Mouse (Mus musculus): Measurements from ENCODE around the gene Adamts17. TPM values are rescaled to one million over a fixed set of nuclear protein-coding genes. Genes with fewer than 3 reads are reported as not detected.

Adamts17 gene
- polyA plus RNA-seq, 1 experiment, result 2.3 TPM

- no peak overlapping the region for H3K4me3 ChIP-seq (replicated peaks; ENCODE audit: control insufficient read depth, low read depth, low read length)
- no peak for TF ChIP-seq POLR2A (IDR thresholded peaks at IDR 0.05; ENCODE audit: borderline replicate concordance, control insufficient read depth, low read depth, low read length)
- TF ChIP-seq CTCF (IDR thresholded peaks at IDR 0.05; ENCODE audit: control insufficient read depth, insufficient read depth, low read length), result no peak
- 64% methylated on average over 2 of the region's 2 CpGs for WGBS
- no peaks in the 10 kb centered on the region; the same call in 1 of the 2 replicates for H3K4me1 ChIP-seq (ENCODE audit: control insufficient read depth, insufficient read depth, low read length)
- no peak overlapping the region for H3K27ac ChIP-seq (ENCODE audit: control insufficient read depth, insufficient read depth, low read depth, low read length, poor library complexity)
These were observed 130.7 kb downstream of the Adamts17 start for GRCm38 (mm10) chr7:66970235-66970634.

- Histone ChIP-seq H3K4me1 (ENCODE audit: control insufficient read depth, insufficient read depth, low read length) (no peaks in the 10 kb centered on the region; the same call in 1 of the 2 replicates), H3K27ac (ENCODE audit: control insufficient read depth, insufficient read depth, low read depth, low read length, poor library complexity) (no peak overlapping the region), H3K4me3 (replicated peaks; ENCODE audit: control insufficient read depth, low read depth, low read length) (no peak overlapping the region)
- WGBS, result 66% methylated on average over 2 of the region's 2 CpGs
- no peak for TF ChIP-seq CTCF (IDR thresholded peaks at IDR 0.05; ENCODE audit: control insufficient read depth, insufficient read depth, low read length)
These were observed 131.4 kb downstream of the Adamts17 start for GRCm38 (mm10) chr7:66970974-66971373.

DNA sequence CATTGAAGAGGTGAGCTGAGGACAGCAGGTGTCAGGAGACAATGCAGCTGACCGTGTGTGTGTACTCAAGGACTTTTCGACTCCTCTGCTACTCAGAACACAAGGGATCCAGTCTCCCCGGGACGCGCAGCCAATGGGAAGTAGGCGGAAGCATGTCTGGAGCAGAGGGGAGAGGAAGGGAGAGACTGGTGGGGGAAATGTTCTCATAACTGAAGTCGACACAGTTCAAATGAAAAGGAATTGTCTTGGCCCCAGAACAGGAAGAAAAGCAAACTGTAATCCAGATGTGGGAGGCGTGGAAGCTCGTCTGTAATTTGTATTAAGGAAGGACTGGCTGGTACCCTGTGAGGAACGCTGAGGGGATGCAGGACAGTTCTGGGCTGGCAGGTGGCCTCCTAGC is 135.3 kb downstream of the Adamts17 start:
- H3K27ac ChIP-seq (ENCODE audit: control insufficient read depth, insufficient read depth, low read depth, low read length, poor library complexity), result no peak overlapping the region
- WGBS, result 63% methylated on average over 10 of the region's 10 CpGs
- TF ChIP-seq CTCF (IDR thresholded peaks at IDR 0.05; ENCODE audit: control insufficient read depth, insufficient read depth, low read length), result no peak
- no peak for TF ChIP-seq POLR2A (IDR thresholded peaks at IDR 0.05; ENCODE audit: borderline replicate concordance, control insufficient read depth, low read depth, low read length)
- no peaks in the 10 kb centered on the region for H3K4me1 ChIP-seq (ENCODE audit: control insufficient read depth, insufficient read depth, low read length)
- H3K4me3 ChIP-seq (replicated peaks; ENCODE audit: control insufficient read depth, low read depth, low read length), result no peak overlapping the region

GRCm38 (mm10) chr7:66976371-66976770 is 136.8 kb downstream of the Adamts17 start:
- no peak overlapping the region for H3K4me3 ChIP-seq (replicated peaks; ENCODE audit: control insufficient read depth, low read depth, low read length)
- no peaks in the 10 kb centered on the region for H3K4me1 ChIP-seq (ENCODE audit: control insufficient read depth, insufficient read depth, low read length)
- 91% methylated on average over 9 of the region's 9 CpGs for WGBS
- no peak overlapping the region for H3K27ac ChIP-seq (ENCODE audit: control insufficient read depth, insufficient read depth, low read depth, low read length, poor library complexity)
- TF ChIP-seq POLR2A (IDR thresholded peaks at IDR 0.05; ENCODE audit: borderline replicate concordance, control insufficient read depth, low read depth, low read length), result no peak
- TF ChIP-seq CTCF (IDR thresholded peaks at IDR 0.05; ENCODE audit: control insufficient read depth, insufficient read depth, low read length), result no peak

- WGBS, result 80% methylated on average over 6 of the region's 6 CpGs
- H3K27ac ChIP-seq (ENCODE audit: control insufficient read depth, insufficient read depth, low read depth, low read length, poor library complexity), result no peak overlapping the region
- no peak overlapping the region for H3K4me3 ChIP-seq (replicated peaks; ENCODE audit: control insufficient read depth, low read depth, low read length)
- TF ChIP-seq POLR2A (IDR thresholded peaks at IDR 0.05; ENCODE audit: borderline replicate concordance, control insufficient read depth, low read depth, low read length) (no peak), CTCF (IDR thresholded peaks at IDR 0.05; ENCODE audit: control insufficient read depth, insufficient read depth, low read length) (no peak)
- no peaks in the 10 kb centered on the region for H3K4me1 ChIP-seq (ENCODE audit: control insufficient read depth, insufficient read depth, low read length)
These were observed 142.1 kb downstream of the Adamts17 start for GRCm38 (mm10) chr7:66981591-66981990.

GRCm38 (mm10) chr7:66982084-66982483 is 142.5 kb downstream of the Adamts17 start:
- H3K4me3 ChIP-seq (replicated peaks; ENCODE audit: control insufficient read depth, low read depth, low read length), result no peak overlapping the region
- no peaks in the 10 kb centered on the region for H3K4me1 ChIP-seq (ENCODE audit: control insufficient read depth, insufficient read depth, low read length)
- H3K27ac ChIP-seq (ENCODE audit: control insufficient read depth, insufficient read depth, low read depth, low read length, poor library complexity), result no peak overlapping the region
- TF ChIP-seq CTCF (IDR thresholded peaks at IDR 0.05; ENCODE audit: control insufficient read depth, insufficient read depth, low read length), result no peak
- no peak for TF ChIP-seq POLR2A (IDR thresholded peaks at IDR 0.05; ENCODE audit: borderline replicate concordance, control insufficient read depth, low read depth, low read length)
- WGBS, result 16% methylated on average over 5 of the region's 5 CpGs

DNA sequence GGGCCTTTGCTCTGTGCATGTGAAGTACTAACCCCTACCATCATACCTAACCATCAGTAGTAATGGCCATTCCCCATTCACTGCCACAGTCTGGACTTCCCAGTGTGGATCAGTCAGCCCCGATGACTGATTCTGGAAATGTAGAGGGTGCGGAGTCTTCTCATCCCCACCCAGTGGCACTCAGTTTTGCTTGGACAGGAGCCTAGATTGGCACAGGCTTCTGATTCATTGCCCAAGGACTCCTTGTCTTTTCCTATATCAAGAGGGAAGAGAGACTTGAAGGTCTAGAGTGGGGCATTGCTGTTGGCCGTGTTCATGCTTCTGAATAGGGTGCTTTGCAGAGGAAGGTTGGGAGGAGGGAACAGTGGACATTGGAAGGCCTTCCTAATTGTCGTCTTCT is 148.1 kb downstream of the Adamts17 start:
- H3K4me3 ChIP-seq (replicated peaks; ENCODE audit: control insufficient read depth, low read depth, low read length), result no peak overlapping the region
- TF ChIP-seq CTCF (IDR thresholded peaks at IDR 0.05; ENCODE audit: control insufficient read depth, insufficient read depth, low read length) (no peak), POLR2A (IDR thresholded peaks at IDR 0.05; ENCODE audit: borderline replicate concordance, control insufficient read depth, low read depth, low read length) (no peak)
- 89% methylated on average over 4 of the region's 4 CpGs for WGBS
- no peaks in the 10 kb centered on the region; the same call in 1 of the 2 replicates for H3K4me1 ChIP-seq (ENCODE audit: control insufficient read depth, insufficient read depth, low read length)
- no peak overlapping the region for H3K27ac ChIP-seq (ENCODE audit: control insufficient read depth, insufficient read depth, low read depth, low read length, poor library complexity)

- Histone ChIP-seq H3K4me1 (ENCODE audit: control insufficient read depth, insufficient read depth, low read length) (no peaks in the 10 kb centered on the region; the same call in 1 of the 2 replicates), H3K4me3 (replicated peaks; ENCODE audit: control insufficient read depth, low read depth, low read length) (no peak overlapping the region), H3K27ac (ENCODE audit: control insufficient read depth, insufficient read depth, low read depth, low read length, poor library complexity) (no peak overlapping the region)
- 82% methylated on average over 3 of the region's 3 CpGs for WGBS
- TF ChIP-seq CTCF (IDR thresholded peaks at IDR 0.05; ENCODE audit: control insufficient read depth, insufficient read depth, low read length) (no peak), POLR2A (IDR thresholded peaks at IDR 0.05; ENCODE audit: borderline replicate concordance, control insufficient read depth, low read depth, low read length) (no peak)
These were observed 148.9 kb downstream of the Adamts17 start for GRCm38 (mm10) chr7:66988441-66988840.

GRCm38 (mm10) chr7:66989357-66990045 is 150.0 kb downstream of the Adamts17 start:
- Histone ChIP-seq H3K4me1 (ENCODE audit: control insufficient read depth, insufficient read depth, low read length) (no peaks in the 10 kb centered on the region; the same call in 1 of the 2 replicates), H3K27ac (ENCODE audit: control insufficient read depth, insufficient read depth, low read depth, low read length, poor library complexity) (no peak overlapping the region), H3K4me3 (replicated peaks; ENCODE audit: control insufficient read depth, low read depth, low read length) (no peak overlapping the region)
- WGBS, result 75% methylated on average over 3 of the region's 3 CpGs
- TF ChIP-seq POLR2A (IDR thresholded peaks at IDR 0.05; ENCODE audit: borderline replicate concordance, control insufficient read depth, low read depth, low read length) (no peak), CTCF (IDR thresholded peaks at IDR 0.05; ENCODE audit: control insufficient read depth, insufficient read depth, low read length) (no peak)

All from bone marrow, adult 2 months (tissue).